Mouse (Mus musculus): ENCODE measurements around the gene Hdgfl2.
"Not testable (repeated sequence)": the region's sequence is repeated elsewhere in the genome, so short reads cannot be mapped to it uniquely, and the experiment has no call there.

Hdgfl2 gene

DNA sequence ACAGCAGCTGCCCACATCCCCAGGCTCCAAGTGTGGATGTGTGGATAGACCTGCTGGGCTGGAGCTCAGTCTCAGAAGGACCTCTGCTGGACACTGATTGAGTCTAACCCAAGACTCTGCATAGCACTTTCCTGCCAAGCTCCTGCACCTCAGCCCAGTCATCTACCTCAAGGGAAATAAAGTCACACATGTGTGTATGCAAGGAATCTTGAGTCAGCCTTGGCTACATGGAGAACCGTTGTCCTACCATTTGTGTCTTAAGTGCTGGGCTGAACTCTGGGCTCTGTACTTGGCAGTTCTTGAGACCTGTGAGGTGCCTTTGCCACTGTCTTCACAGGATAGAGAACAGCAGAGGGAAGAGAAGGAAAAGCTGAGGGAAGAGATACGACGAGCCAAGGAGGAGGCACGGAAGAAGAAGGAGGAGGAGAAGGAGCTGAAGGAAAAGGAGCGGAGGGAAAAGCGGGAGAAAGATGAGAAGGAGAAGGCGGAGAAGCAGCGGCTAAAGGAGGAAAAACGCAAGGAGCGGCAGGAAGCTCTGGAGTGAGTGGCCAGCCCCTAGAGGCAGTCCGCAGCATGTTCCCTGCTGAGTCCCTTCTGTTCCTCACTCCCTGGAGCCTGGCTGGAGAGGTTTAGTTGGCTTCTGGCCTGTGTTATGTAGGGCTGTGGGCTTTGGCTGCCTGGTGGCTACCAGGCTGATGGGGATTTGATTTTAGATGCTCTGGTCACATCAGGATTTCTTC, 21.9 kb upstream of the Hdgfl2 start:
- DNase-seq (ENCODE audit: extremely low read depth, insufficient read length, low spot score): no peak

GRCm38 (mm10) chr17:56062081-56062480, 17.4 kb upstream of the Hdgfl2 start:
- no peak for DNase-seq (ENCODE audit: extremely low read depth, insufficient read length, low spot score)

DNA sequence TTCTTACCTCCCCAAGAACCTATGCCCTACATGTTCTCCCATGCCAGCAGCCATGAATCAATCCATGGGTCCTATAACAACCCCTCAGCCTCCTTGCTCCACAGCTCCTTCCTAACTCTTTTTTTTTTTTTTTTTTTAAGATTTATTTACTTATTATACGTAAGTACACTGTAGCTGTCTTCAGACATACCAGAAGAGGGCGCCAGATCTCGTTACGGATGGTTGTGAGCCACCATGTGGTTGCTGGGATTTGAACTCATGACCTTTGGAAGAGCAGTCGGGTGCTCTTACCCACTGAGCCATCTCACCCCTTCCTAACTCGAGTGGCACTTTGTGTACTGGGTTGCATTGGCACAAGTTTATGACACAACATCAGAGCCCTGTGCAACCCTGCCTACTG, 13.7 kb upstream of the Hdgfl2 start:
- not testable (repeated sequence) for DNase-seq (ENCODE audit: extremely low read depth, insufficient read length, low spot score)

DNA sequence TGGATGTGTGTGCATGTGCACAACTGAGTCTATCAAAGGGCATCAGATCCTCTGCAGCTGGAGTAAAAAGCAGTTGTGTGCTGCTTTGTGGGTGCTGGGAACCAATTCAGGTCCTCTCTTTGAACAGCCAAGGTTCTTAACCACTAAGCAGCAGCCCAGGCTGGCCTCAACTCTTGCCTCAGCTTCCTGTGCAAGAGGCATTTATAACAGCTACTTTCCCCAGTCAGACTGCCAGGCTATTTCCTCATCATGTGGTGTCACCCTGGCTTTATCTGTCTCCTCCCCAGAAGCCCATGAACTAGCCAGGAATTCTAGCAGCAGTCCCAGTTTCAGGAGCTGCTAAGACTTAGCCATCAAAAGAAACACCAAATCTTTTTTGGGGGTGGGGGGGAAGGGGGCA, 13.0 kb upstream of the Hdgfl2 start:
- no peak for DNase-seq (ENCODE audit: extremely low read depth, insufficient read length, low spot score)

- DNase-seq (ENCODE audit: extremely low read depth, insufficient read length, low spot score): no peak
Observed at GRCm38 (mm10) chr17:56069066-56069465, 10.4 kb upstream of the Hdgfl2 start.

DNA sequence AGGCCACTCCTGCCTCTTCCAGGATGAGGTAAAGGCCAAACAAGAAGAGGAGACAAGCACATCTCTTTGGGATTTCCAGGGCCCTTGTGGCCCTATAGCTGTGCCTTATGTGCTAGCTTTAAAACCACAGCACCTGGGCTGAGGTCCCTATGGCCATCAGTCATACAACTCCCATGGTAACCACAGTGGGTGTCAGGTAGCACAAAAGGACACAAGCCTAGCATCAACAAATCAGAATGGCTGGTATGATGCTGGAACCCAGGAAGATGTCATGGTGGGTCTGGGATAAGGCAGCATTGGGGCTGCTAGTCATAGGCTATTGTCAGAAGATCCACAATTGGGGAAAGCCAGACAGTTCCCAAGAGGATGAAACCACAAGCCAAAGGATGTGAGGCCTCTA, 8.3 kb upstream of the Hdgfl2 start:
- DNase-seq (ENCODE audit: extremely low read depth, insufficient read length, low spot score): no peak

DNA sequence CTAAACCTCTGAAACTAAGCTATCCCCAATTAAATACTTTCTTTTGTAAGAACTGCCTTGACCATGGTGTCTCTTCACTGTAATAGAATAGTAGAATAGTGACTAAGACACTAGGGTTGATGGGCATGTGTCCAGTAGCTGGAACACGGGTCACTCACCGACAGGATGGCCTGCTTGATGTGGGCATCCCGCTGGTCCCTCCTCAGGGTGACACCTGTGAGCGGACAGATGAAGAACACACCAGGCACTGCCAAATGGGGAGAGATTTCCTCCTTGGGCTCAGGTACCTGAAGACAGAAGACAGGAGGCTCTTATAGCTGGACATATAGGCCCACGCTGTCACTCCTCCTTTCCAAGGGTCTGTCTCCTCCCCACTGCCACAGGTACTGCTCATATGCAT, 7.2 kb upstream of the Hdgfl2 start:
- no peak for DNase-seq (ENCODE audit: extremely low read depth, insufficient read length, low spot score)

DNA sequence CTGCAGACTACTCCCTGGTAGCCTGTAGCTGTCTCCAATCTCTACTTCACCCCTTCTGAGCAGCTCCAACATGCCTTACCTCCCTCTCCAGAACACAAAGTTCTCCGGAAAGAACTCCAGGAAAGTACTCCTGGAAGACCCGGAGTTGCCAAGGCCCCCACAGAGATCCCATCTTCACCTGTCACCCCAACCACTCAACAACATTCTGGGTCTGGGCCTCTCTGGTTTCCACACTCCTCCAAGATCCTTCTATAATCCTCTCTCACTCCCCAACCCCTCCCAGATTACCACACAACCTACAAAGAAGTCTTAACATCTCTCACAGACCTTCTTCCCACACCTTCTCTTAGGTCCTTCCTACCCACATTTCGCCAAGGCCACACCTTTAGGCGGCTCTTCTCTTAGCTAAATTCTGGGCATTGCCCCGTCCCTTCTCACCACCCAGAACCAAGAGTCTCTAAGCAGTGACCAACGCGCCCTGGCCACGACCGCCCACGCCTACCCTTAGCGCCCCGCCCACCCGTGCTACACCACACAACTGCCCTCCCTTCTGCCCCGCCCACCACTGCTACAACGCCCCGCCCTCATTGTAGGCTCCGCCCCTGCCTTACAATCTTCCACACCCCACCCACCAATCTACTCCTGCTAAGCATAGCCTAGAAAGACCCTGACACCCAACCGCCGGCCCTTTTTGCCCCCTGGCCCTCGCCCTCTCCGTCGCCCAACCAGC, 5.2 kb upstream of the Hdgfl2 start:
- peak; percentile 92 for DNase-seq (ENCODE audit: extremely low read depth, insufficient read length, low spot score)

DNA sequence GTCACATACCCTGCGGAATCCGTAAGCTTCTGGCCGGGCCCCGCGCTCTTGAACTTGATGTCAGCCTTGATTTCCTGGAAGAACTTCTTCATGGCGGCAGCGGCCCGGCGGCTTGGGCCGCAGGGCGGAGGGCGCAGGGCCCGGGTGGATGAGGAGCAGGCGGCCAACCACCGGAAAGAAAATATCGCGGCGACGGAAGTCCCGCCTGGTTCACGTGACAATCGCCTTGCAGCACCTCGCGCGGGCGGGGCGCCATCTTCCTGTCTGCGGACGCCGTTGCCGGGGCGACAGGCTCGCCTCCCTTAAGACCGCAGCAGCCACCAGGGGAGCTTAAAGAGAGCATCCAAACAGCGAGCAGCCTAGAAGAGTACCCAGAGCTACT, 4.6 kb upstream of the Hdgfl2 start, which contains the start of gene Ubxn6:
Gene Ubxn6, minus strand, starts transcription at position 202 of the 382 bp plus-strand sequence.
- DNase-seq (ENCODE audit: extremely low read depth, insufficient read length, low spot score): peak; percentile 97

DNA sequence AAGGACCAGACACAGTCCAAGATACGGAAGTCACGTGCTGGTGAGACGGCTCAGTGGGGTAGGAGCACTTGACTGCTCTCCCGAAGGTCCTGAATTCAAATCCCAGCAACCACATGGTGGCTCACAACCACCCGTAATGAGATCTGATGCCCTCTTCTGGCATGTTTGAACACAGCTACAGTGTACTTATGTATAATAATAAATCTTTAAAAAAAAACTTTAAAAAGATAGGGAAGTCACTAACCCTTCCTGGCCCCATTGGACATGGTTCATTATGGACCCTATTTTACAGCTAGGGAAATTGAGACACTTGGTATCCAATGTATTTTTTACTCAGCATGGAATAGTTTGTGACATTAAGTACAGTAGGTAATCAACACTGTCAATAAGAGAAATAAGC, 1.9 kb upstream of the Hdgfl2 start:
- DNase-seq (ENCODE audit: extremely low read depth, insufficient read length, low spot score): no peak

DNA sequence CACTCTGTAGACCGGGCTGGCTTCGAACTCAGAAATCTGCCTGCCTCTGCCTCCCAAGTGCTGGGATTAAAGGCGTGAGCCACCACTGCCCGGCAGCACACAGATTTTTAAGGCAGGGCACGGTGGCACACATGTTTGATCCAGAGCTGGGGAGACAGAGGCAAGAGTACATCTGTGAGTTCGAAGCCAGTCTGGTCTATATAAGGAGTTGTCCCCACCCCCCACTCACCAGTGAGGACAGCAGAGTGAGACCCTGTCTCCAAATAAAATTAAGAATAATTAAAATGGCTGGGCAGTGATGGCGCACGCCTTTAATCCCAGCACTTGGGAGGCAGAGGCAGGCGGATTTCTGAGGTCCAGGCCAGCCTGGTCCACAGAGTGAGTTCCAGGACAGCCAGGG, 1.1 kb upstream of the Hdgfl2 start:
- not testable (repeated sequence) for DNase-seq (ENCODE audit: extremely low read depth, insufficient read length, low spot score)

DNA sequence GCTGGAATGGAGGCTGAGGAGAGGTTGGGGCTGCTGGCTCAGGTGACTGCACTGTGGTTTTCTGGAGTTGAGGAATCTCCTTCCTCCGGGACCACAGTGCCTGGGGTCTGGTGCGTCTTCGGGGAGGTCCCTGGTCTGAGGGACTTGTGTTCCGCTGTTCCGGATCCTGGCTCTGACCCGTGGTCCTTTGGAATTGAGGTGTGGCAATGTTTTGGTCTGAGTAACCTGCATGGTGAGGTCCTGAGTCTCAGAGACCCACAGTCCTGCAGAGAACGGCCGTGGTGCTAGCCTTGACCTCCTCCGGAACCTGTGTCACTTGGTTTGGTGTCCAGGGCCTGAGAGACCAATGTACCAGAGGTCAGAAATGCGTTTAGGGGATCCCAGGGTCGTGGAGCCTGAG, 487 bp downstream of the Hdgfl2 start:
- DNase-seq (ENCODE audit: extremely low read depth, insufficient read length, low spot score): peak; percentile 31

- DNase-seq (ENCODE audit: extremely low read depth, insufficient read length, low spot score): peak; percentile 66
Observed at GRCm38 (mm10) chr17:56080781-56081585, 1.5 kb downstream of the Hdgfl2 start.

DNA sequence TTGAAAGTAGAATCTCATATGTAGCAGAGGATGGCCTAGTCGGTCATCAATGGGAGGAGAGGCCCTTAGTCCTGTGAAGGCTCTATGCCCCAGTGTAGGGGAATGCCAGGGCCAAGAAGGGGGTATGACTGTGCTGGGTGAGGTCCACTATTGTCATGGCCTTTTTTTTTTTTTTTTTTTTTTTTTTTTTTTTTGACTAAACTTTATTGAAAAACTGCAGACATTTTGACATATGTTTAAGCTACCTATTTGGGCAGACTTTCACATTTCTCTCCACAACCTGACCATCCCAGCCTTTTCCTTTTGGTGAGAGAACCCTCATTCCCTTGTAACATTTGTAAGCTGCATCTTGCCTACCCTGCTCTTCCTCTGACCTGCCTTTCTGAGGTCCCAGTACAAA, 12.9 kb downstream of the Hdgfl2 start:
- DNase-seq (ENCODE audit: extremely low read depth, insufficient read length, low spot score): no peak

DNA sequence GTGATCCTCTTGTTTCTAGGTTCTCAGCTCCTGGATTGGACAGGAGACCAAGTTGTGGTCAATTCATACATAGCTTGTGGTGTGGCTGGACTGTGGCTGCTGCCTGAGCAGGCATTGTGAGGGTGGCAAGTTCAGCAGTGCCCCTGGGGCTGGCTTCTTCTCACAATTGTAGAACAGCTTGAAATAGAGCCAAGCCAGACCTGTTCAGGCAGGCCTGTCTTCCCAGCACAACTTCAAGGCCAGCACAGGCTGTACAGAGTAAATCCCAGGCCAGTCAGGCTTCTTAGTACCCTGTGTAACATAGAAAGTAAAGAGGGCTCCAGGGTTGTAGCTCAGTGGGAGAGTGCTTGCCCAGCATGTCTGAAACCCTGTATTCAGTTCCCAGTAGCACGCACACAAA, 13.4 kb downstream of the Hdgfl2 start:
- no peak for DNase-seq (ENCODE audit: extremely low read depth, insufficient read length, low spot score)

- DNase-seq (ENCODE audit: extremely low read depth, insufficient read length, low spot score): no peak
Observed at GRCm38 (mm10) chr17:56096883-56097282, 17.4 kb downstream of the Hdgfl2 start.

- no peak for DNase-seq (ENCODE audit: extremely low read depth, insufficient read length, low spot score)
Observed at GRCm38 (mm10) chr17:56098180-56098579, 18.7 kb downstream of the Hdgfl2 start.

- no peak for DNase-seq (ENCODE audit: extremely low read depth, insufficient read length, low spot score)
Observed at GRCm38 (mm10) chr17:56098711-56099572, 19.5 kb downstream of the Hdgfl2 start.

GRCm38 (mm10) chr17:56100811-56101210, 21.4 kb downstream of the Hdgfl2 start:
- DNase-seq (ENCODE audit: extremely low read depth, insufficient read length, low spot score): no peak

- DNase-seq (ENCODE audit: extremely low read depth, insufficient read length, low spot score): peak; percentile 60
Observed at GRCm38 (mm10) chr17:56102158-56102557, 22.7 kb downstream of the Hdgfl2 start.
